Mouse (Mus musculus) liver, embryonic 14.5 days (tissue): ENCODE measurements around the gene Serpinb6b.

Experiments used
- CTCF ChIP-seq: IDR thresholded peaks from 2 replicates; pipeline ENCODE4 v1.5.1; 2016; ENCODE audit warnings: antibody characterized with exemption, low read depth, control low read depth
- EP300 ChIP-seq: IDR thresholded peaks from 2 replicates; pipeline ENCODE4 v1.6.1; 2016; ENCODE audit warnings: antibody characterized with exemption, low read depth

GRCm38 (mm10) chr13:32970776-32971175 lies 5.8 kb downstream of the Serpinb6b start:
- TF ChIP-seq CTCF = no peak
- TF ChIP-seq EP300 = no peak
